Mouse (Mus musculus) liver, adult 10 weeks (tissue): ENCODE data around the gene Syde1. TPM values are rescaled to one million over a fixed set of nuclear protein-coding genes. Genes with fewer than 3 reads are reported as not detected.

ENCODE experiments used
- polyA plus RNA-seq: library from polyadenylated mRNA; stranded (reverse); fragments of 350-450 nt; fragmentation: Illumina TruSeq; extraction: RNeasy Lipid Tissue Mini Kit (QIAGEN cat#74804); gene quantifications from one replicate; pipeline ENCODE4 v1.2.3, GENCODE M21; 2014; ENCODE audit warnings: low read depth, low replicate concordance

Syde1 gene
- polyA plus RNA-seq, result 0.58 TPM

DNA sequence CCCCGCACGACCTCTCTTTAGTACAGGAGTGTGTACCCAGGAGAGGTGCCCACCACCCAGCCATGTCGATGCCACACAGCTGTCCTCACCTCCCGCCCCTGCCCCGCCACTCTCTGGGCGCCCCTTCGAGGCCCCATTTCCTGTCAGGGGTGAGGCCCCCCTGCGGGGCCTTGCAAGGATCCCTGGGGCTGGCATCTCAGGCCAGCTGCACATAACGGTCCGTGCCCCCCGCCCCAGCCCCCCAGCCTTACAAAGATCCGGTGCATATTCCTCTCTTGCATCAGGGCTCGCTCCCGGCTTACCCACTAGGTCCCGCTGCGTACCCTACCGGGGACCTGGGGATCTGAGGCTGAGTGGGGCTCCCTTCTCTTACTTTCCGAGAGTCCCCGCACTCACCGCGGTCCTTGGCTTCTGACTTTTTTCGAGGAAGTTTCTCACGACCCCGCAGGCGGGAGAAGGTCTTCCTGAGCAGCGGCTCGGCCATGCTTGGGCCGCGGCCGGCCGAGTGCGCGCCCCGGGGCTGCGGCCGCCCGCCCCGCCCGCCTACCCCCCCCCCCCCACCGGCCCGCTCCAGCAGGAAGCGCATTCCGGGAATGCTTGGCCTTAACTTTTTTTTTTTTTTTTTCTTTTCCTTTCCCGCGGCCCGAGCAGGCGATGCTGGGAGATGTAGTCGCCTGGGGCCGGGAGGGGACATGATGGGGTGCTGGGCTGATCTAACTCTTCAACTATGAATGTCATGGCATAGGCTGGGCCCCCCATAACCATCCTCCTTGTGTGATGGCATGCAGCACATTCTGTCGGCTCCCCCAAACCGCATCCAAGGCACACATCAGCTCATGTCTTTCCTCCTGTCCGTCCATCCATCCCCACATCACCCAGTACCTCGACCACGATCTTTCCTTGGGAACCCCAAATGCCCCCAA is at the start of gene Syde1:
Syde1 (minus strand) TSS at position 559 of the 923 bp plus-strand sequence.

DNA sequence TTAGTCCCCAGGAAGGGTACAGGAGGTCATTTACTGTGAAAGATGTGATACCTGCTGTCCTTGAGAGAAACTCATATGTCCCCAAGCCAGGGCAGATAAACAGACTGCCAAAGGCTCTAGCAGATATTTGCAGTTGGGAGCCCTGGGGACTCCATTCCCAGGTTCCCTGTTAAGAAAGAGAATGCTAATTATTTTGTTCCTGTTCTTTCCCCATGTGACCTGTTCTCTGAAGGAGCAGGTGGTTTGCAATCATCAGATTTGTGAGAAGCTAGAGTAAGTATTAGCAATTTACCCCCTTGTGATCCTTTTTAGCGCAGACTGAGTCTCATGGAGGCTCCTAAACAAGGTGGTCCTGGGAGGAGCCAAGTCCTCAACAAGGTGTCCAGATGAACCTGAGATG is 26.2 kb upstream of the Syde1 start, which contains the start of gene Olfr1357:
Olfr1357 (minus strand) TSS at position 101 of the 400 bp plus-strand sequence.

DNA sequence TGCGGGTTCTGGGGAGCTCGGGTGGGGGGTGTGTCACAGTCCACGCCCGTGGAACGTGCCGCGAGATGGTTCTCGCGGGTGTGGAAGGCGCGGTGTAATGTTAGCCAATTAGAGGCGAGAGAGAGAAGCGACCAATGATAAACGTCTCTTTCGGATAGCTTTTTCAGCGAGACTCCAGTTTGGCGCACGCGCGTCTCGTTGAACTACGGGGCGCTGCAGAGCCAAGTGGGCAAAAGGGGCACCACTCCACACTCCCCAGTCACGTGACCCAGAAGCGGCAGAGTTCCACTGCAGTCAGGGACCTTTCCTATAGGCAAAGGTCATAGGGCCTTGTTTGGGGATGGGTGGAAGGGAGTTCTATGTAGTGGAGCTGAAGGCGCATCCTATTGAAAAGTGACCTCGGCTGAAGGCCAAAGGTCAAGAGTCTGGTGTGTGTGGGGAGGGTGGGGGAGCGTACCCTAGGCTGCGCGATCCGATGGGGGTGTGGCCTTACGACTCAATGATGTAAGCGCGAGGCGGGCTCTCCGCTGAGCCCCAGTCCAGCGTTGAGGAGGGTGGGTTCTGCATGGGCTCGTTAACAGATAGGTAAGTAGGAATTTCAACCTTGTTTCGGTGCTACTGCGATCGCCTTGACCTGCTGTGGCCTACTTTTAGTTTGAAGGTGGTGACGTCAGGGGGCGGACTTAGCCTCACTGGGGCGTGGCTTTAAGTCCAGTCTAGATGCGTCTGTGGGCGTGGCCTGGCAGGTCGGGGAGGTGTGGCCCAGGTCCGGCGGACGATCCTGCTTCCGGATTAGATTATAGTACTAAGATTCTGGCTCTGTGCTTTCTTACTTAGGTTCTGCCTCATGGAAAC is 17.3 kb downstream of the Syde1 start, which contains the start of gene Ilvbl:
Ilvbl (plus strand) TSS at position 97 of the 855 bp plus-strand sequence.

Other genes starting within 250 kb of the Syde1 start
- 30.5 TPM for gene Agpat3, start 239.5 kb downstream of the Syde1 start, polyA plus RNA-seq
- 19.2 TPM for gene Rrp1, start 178.9 kb downstream of the Syde1 start, polyA plus RNA-seq
- 33.1 TPM for gene Cstb, start 166.3 kb downstream of the Syde1 start, polyA plus RNA-seq
- gene Pdxk, start 127.0 kb downstream of the Syde1 start, polyA plus RNA-seq, result 8.0 TPM
- not detected for gene Olfr1358, start 74.5 kb downstream of the Syde1 start, polyA plus RNA-seq
- 7.7 TPM for gene Ilvbl, start 17.6 kb downstream of the Syde1 start, polyA plus RNA-seq
- not detected for gene Olfr1357, start 26.1 kb upstream of the Syde1 start, polyA plus RNA-seq
- not detected for gene Casp14, start 126.3 kb upstream of the Syde1 start, polyA plus RNA-seq
- gene Ccdc105, start 161.1 kb upstream of the Syde1 start, polyA plus RNA-seq, result not detected
- gene Slc1a6, start 188.5 kb upstream of the Syde1 start, polyA plus RNA-seq, result not detected